7 mouse cellular contexts compared by ENCODE assay signal in genomic region chr10:91060742-91061141, GRCm38 (mm10). TPM values are rescaled to one million over a fixed set of nuclear protein-coding genes. Genes with fewer than 3 reads are reported as not detected.
DNase-seq lines count a peak whose midpoint lies in the region; ATAC-seq and TF ChIP-seq lines count a peak whose summit lies in the region.

No protein-coding gene starts in this region.

- TF ChIP-seq CTCF in layer of hippocampus, adult 2 months (conservative IDR thresholded peaks at IDR 0.05): peak; percentile 75
- no peak for TF ChIP-seq CTCF in G1E (IDR thresholded peaks at IDR 0.05; ENCODE audit: low read depth, low read length)
- TF ChIP-seq CTCF in cortical plate, adult 2 months (IDR thresholded peaks at IDR 0.05; ENCODE audit: extremely low read depth, insufficient read depth, low read length): peak; percentile 28; the same call in 1 of the 2 replicates

- H3K4me1 ChIP-seq in G1E (ENCODE audit: insufficient read depth, low read depth, low read length): 0 out of 2 replicates have a peak, but pooled peaks cover 2% of the 10 kb centered on the region
- H3K4me1 ChIP-seq in cortical plate, adult 2 months (ENCODE audit: control insufficient read depth, insufficient read depth, low read length): peaks cover 2% of the 10 kb centered on the region; the same call in 1 of the 2 replicates

- peaks cover 76% of the 10 kb centered on the region for H3K36me3 ChIP-seq in G1E (replicated peaks)

- no peaks in the 10 kb centered on the region for H3K27me3 ChIP-seq in G1E (ENCODE audit: insufficient read depth, low read length)

- no peaks in the 10 kb centered on the region for H3K9me3 ChIP-seq in G1E (replicated peaks)

- peak; percentile 49 for ATAC-seq in G1E (ENCODE audit: extremely low read depth, insufficient number of reproducible peaks, low FRiP score, poor library complexity, severe bottlenecking)

- H3K4me3 ChIP-seq in layer of hippocampus, adult 2 months: no peak overlapping the region
- no peak overlapping the region for H3K4me3 ChIP-seq in G1E (ENCODE audit: low read depth, low read length)
- H3K4me3 ChIP-seq in cortical plate, adult 2 months (ENCODE audit: insufficient read depth, low read length): no peak overlapping the region

- no peak for TF ChIP-seq POLR2A in cortical plate, adult 2 months (IDR thresholded peaks at IDR 0.05; ENCODE audit: extremely low read depth, insufficient read depth, low read length)

- no peak for DNase-seq in layer of hippocampus, adult 2 months (ENCODE audit: low spot score in 2 of 2)
- no peak for DNase-seq in layer of hippocampus, postnatal 36 days
- DNase-seq in G1E (ENCODE audit: low spot score): no peak
- DNase-seq in mesoderm, embryonic 11.5 days (ENCODE audit: low read depth, low spot score): peak; percentile 14
- DNase-seq in right cerebral cortex, postnatal 10 days (ENCODE audit: low spot score in 2 of 2): no peak
- DNase-seq in frontal cortex, postnatal 25 days (ENCODE audit: low spot score in 2 of 2): no peak

- no peak overlapping the region for H3K27ac ChIP-seq in layer of hippocampus, adult 2 months
- H3K27ac ChIP-seq in cortical plate, adult 2 months (ENCODE audit: insufficient read depth, low read length): no peak overlapping the region

RNA-seq across cellular contexts. Expression of gene Apaf1, which starts 21.8 kb away (rescaled TPM):
- 10 to 100 TPM; 12.7 to 15.4 TPM for total RNA-seq in layer of hippocampus, adult 2 months (2021)
- total RNA-seq in layer of hippocampus, postnatal 36 days (2021): 10 to 100 TPM; 14.0 to 15.6 TPM
- total RNA-seq in G1E (2014; fragmentation: Nextera tagmentation): 39.3 and 42.7 TPM in 2 replicates
- total RNA-seq in G1E (2017): 40.6 and 42.8 TPM in 2 replicates
- polyA plus RNA-seq in G1E (2012): 17.4 and 19.0 TPM in 2 replicates
- polyA plus RNA-seq in cortical plate, adult 2 months (2012; rRNA removed): 8.3 and 9.3 TPM in 2 replicates

RNA-seq across cellular contexts. Expression of gene Ikbip, which starts 22.0 kb away (rescaled TPM):
- 10 to 100 TPM; 16.3 to 17.2 TPM for total RNA-seq in layer of hippocampus, adult 2 months (2021)
- 10 to 100 TPM; 16.7 to 17.9 TPM for total RNA-seq in layer of hippocampus, postnatal 36 days (2021)
- total RNA-seq in G1E (2014; fragmentation: Nextera tagmentation) (6.4 and 8.6 TPM in 2 replicates), G1E (2017) (8.7 and 10.4 TPM in 2 replicates)
- polyA plus RNA-seq in G1E (2012): 1.4 TPM in 2 replicates
- polyA plus RNA-seq in cortical plate, adult 2 months (2012; rRNA removed): 10.4 and 12.1 TPM in 2 replicates
